Mouse (Mus musculus) 416B (cell line): ENCODE results near the gene Fgd3.

Experiments used
- DNase-seq: peaks from one replicate; pipeline ENCODE4 v3.0.0; 2011; ENCODE audit warnings: low read depth

The Fgd3 gene

GRCm38 (mm10) chr13:49248467-49248862, 71.6 kb downstream of the Fgd3 start, which contains the start of gene Susd3:
Gene Susd3 (minus strand): TSS chr13:49248706.
- no peak for DNase-seq

- DNase-seq, result no peak
These were observed 72.2 kb downstream of the Fgd3 start for GRCm38 (mm10) chr13:49247740-49248466.

DNA sequence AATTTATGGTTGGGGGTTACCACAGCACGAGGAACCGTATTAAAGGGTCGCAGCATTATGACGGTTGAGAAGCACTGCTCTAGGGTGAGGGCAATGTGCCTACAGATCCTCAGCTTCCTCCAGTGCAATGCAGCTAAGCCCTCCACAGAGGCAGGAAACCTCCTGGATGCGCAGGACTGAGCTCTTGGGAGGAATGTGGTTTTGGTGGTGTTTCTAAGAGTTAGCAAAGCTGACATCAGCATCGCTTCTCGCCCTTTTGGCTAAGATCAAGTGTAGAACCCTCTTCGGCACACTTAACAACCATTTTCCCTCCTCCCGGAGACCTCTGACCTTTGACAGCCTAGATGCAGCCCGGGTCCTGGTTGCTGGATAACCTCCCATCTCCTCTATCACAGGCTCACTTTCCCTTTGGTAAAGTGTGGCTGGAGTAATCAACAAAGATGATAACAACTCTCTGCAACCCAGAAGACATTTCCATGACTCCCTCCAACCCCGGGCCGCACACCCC, 72.8 kb downstream of the Fgd3 start:
- DNase-seq, result no peak

DNA sequence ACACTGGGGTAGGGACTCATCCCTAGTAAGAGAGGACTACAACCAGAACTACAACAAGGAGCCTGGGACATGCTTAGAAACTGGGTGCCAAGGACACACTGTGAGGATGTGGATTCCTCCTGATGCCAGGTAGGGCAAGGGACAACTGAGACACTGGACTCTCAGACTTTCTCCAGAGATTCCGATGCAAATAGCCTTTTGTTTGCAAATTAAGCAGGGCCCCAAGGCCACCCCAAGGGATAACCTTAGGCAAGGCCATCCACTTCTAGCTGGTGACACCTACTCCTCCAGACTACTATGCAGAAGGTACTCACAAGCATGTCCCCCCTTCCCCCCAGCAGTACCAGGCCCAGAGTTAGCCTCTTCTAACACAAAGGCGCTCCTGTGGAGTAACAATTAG, 73.5 kb downstream of the Fgd3 start:
- DNase-seq, result no peak

- DNase-seq, result no peak
These were observed 74.1 kb downstream of the Fgd3 start for GRCm38 (mm10) chr13:49246011-49246410.

DNA sequence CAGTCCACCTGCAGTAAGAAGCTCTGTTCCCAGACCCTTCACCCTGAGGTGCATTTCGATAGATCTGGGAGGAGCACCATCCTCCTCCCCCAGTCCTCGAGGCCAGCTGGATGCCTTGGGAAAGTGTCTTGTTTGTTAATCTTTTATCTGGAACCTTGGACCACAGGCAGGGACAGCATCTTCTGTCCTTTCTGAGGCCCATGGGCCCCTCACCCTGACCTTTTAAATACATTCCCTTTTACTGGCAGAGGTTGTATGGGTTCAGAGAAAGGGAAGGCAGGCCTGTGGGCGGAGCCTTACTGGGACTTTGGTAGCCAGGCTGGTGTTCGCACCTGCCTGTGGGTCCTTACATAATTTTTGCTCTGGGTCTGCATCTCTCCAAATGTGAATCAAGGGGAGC, 74.9 kb downstream of the Fgd3 start:
- DNase-seq, result no peak

- peak; percentile 70 for DNase-seq
These were observed 76.6 kb downstream of the Fgd3 start for GRCm38 (mm10) chr13:49243492-49243891.

- DNase-seq, result peak; percentile 98
These were observed 77.6 kb downstream of the Fgd3 start for GRCm38 (mm10) chr13:49242321-49243065.

DNA sequence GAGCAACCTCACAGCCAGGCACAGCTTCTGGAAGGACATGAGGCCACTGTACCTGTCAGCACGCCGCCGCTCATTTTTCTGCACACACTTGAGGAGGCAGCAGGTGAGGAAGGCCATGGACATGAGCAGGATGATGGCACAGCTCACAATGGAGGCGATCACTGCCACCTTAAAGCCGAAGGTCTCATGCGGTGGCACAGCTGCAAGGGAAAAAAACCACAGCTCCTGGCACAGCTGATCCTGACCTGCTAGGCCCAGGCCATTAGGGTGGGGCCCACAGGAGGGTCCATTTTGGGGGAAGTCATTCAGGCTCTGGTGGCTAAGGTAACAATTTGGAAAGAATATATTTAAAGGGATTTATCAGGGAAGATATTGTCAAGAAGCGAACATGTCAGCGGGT, 81.4 kb downstream of the Fgd3 start:
- no peak for DNase-seq

GRCm38 (mm10) chr13:49237617-49238016, 82.5 kb downstream of the Fgd3 start:
- no peak for DNase-seq

DNA sequence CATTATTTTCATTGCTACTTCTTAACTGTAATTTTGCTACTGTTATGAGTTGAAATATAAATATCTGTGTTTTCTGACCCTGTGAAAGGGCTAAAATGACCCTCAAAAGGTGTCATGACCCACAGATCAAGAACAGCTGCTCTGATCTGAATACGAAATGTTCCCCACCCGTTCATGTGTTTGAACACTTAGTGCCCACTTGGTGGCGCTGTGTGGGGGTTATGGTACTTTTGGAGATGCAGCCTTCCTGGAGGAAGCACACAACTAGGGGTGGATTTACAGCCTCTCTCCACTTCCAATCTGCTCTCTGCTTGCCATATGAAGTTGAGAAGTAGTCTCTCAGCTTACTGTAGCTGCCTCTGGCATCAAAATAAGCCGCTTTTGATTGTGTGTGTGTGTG, 85.4 kb downstream of the Fgd3 start:
- no peak for DNase-seq

- DNase-seq, result no peak
These were observed 86.1 kb downstream of the Fgd3 start for GRCm38 (mm10) chr13:49233792-49234572.

GRCm38 (mm10) chr13:49225633-49226032, 94.5 kb downstream of the Fgd3 start:
- no peak for DNase-seq

- no peak for DNase-seq
These were observed 95.0 kb downstream of the Fgd3 start for GRCm38 (mm10) chr13:49225159-49225558.

DNA sequence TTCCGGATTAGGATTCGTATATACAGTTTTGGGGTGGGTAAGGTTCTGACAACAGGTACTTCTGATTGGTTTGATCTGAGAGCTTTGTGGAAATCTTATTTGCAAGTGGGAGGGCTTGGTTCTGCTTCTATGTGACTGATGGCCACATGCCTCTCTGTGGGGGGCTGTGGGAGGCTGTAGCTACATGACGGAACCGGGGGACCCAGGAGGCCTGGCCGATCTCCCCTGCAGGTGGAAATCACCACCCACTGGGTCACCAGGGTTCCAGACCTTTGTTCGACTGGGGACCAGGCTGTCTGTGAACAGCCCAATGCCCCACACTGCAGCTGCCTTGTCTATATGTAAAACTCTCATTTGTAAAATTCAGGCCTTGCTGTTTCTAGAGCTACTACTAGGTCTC, 95.4 kb downstream of the Fgd3 start:
- no peak for DNase-seq

DNA sequence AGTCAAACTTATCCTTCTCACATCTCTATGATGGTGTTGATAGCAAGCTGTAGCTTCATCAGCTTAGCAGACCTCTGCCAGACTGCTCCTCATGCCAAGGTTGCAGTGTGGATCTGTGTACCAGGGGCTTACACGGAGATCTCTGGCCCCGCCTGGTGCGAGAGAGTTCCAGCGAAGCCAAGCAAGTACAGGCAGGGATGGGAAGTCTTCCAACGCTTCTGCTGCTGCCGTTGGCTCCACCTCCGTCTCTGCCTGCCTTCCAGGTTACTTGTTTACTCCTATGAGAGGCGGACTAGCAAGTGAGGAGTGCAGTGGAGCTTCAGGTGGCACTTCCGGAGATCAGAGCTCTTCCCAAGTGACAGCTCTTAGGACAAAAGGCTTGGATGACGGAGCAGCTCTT, 95.8 kb downstream of the Fgd3 start:
- DNase-seq, result no peak

GRCm38 (mm10) chr13:49220912-49221311, 99.2 kb downstream of the Fgd3 start:
- no peak for DNase-seq

DNA sequence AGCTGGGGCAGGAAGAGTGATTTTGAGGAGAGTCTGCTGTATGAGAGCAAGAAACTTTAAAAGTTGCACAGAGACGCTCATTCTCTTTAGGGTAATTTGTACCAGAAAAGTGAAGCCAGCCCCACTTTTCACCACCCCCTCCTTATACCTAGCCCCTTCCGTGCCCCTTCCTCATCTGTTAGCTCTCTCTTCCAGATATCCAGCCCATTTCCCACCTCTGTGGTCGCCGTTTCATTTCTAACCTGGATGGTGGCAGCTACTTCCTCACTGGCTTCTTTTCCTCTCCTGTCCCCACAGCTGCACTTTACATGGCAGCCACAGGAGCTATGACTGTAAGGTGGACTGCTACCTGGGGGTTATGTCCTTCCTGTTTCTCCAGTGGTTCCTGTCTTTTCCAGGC, 100.7 kb downstream of the Fgd3 start:
- no peak for DNase-seq

- no peak for DNase-seq
These were observed 101.5 kb downstream of the Fgd3 start for GRCm38 (mm10) chr13:49218651-49219050.

GRCm38 (mm10) chr13:49216808-49217561, 103.1 kb downstream of the Fgd3 start:
- no peak for DNase-seq

- no peak for DNase-seq
These were observed 103.9 kb downstream of the Fgd3 start for GRCm38 (mm10) chr13:49216220-49216552.
